Mouse (Mus musculus) embryo, embryonic 10 days (tissue): ENCODE results near the gene Kdf1.
"Not testable (repeated sequence)": the region's sequence is repeated elsewhere in the genome, so short reads cannot be mapped to it uniquely, and the experiment has no call there.

Experiments
- DNase-seq: peaks from one replicate; pipeline ENCODE4 v3.0.0-alpha.2; 2015; ENCODE audit warnings: low spot score

The Kdf1 gene

GRCm38 (mm10) chr4:133496738-133497445 lies 21.9 kb upstream of the Kdf1 start:
- DNase-seq: no peak

DNA sequence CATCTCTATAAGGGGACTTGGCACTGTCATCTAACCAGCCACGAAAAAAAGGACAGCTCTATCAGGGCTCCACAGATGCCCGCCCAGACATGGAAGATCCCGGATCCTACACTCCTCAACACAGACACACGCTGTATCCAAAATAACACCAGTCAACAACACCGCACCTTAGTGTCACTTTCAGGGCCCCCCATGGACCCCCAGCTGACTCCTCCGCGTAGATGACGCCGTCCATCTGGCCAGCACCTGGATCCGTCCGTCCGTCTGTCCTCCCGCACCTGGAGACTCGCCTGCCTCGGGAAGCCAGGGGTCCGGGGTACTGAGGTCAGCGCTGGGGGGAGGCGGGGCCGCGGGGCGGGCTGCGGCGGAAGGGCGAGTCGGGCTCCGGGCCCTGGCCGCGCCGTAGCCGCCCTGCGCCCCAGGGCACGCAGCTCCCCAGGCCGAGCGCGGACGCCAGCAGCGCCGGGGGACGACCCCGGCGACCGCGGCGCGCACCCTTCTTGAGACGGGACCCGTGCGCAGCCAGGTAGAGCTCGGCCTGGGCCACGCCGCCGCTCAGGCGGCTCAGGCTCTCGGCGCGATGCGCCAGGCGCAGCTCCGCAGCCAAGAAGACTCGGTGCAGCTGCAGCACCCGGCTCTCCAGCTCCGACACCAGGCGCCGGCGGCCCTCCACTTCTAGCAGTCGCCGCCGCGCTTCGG lies 21.2 kb upstream of the Kdf1 start:
- DNase-seq: peak; percentile 46

- peak; percentile 95 for DNase-seq
Observed at GRCm38 (mm10) chr4:133498160-133498724, 20.5 kb upstream of the Kdf1 start, which contains the start of gene Trnp1. Gene Trnp1 (minus strand): TSS chr4:133498550.

DNA sequence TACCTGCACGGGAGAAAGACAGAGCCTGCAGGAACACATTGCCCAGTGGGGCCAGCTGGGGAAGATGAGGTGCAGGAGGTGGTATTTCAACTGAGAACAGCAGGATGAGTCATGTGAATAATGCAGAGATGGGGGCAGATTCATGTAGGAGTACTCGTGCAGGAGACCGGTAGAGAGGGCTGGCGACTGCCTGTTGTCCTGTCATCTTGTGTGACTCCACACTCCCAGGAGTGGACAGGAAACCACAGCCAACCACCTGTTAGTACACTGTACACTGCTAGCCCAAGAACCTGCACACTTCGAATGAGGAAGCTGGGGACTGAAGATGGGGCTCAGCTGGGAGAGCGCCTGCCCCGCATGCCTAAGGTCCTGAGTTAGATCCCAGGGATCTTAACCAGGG lies 17.2 kb upstream of the Kdf1 start:
- DNase-seq: no peak

- no peak for DNase-seq
Observed at GRCm38 (mm10) chr4:133504300-133504699, 14.5 kb upstream of the Kdf1 start.

- no peak for DNase-seq
Observed at GRCm38 (mm10) chr4:133504755-133505485, 13.8 kb upstream of the Kdf1 start.

DNA sequence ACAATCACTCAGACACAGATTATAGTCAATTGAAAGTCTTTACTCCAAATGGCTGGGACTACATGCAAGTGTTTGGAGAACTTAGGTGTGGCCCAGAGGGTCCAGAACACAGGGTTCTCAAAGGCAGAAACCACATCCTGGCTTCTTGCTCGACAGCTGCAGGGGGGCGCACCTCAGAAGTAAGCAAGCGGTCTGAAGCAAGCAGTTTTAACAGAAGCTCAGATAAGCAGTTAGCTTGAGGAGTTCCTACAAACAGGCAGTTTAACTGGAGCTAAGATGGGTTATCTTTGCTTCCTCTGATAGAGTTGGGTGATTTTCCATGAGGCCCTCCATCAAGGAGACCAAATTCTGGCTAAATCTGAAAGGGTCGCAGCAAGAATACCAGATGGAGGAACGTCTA lies 12.2 kb upstream of the Kdf1 start:
- DNase-seq: no peak

DNA sequence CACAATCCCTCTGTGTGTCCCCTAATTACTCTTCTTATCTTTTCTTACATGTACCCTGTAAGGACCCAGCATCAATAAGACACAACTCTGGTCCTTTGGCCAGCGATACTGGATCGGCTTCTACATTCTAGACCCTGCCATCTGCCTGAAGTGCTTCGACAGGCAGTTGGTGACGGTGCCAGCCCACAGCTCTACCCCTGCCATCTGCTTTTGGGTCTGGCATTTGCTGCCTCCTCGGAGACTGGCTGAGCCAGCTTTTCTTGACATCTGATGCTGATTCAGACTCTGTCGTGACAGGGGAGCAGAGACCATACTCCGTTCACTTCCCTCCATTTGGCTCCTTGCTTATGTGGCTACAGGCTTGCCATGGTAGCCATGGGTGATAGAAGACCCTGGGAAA lies 9.8 kb upstream of the Kdf1 start:
- DNase-seq: no peak

DNA sequence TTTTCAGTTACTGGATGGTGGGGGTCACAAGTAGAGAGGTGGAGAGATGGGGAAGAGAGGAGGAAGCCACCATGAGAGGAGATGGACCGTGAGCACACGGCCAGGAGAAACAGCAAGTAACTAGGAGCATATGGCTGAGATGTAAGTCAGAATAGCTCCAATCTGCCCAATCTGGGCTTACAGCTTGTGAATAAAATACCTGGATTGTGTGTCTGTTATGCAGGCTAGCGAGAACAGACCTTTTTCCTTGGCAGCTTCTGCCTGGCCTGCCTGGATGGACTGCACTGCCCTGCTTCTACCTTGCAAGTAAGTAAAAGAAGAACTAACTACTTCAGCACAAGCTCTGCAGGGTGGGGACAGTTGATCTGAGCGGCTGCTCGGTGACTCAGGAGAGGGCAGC lies 7.7 kb upstream of the Kdf1 start:
- no peak for DNase-seq

DNA sequence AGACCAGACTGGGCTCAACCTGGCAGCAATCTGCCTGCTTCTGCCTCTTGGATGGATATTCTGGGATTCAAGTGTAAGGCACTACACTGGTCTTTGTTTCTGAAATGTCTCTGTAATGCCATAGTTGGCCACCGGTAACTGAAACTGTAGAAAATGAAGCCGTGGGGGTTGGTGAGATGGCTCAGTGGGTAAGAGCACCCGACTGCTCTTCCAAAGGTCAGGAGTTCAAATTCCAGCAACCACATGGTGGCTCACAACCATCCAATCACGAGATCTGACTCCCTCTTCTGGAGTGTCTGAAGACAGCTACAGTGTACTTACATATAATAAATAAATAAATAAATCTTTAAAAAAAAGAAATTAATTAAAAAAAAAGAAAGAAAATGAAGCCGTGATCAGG lies 6.3 kb upstream of the Kdf1 start:
- DNase-seq: not testable (repeated sequence)

- peak; percentile 86 for DNase-seq
Observed at GRCm38 (mm10) chr4:133512972-133513371, 5.8 kb upstream of the Kdf1 start.

DNA sequence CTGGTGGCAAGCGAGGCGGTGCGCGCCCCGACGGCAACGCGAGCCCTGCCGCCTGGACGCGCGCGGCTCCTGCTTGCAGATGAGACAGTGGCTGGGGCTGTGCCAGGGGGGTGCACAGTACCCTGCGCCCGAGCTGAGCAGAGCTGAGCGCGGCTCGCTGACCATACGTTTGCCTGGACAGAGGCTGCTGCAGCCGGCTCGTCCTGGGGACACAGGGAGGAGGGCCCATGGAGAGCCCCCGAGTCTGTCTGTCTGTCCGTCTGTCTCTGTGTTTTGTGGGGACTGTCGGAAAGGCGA lies 554 bp downstream of the Kdf1 start:
- DNase-seq: no peak

DNA sequence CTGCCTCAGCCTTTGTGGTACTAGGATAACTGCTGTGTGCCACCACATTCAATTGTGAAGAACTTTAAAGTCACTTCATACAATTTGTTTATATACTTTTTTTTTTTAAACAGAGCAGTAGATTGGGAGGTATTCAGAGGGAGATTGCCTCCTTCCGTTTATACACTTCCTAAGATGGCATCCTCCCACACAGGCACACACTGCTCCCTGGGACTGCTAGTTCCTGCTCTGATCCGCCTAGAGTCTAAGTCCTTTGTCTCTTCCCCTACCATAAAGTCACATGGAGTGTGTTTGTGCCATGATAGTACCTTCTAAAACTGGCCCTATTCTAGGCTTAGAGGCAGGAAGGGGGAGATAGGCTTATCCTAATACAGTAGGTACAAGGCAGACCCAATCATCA lies 2.7 kb downstream of the Kdf1 start:
- no peak for DNase-seq

DNA sequence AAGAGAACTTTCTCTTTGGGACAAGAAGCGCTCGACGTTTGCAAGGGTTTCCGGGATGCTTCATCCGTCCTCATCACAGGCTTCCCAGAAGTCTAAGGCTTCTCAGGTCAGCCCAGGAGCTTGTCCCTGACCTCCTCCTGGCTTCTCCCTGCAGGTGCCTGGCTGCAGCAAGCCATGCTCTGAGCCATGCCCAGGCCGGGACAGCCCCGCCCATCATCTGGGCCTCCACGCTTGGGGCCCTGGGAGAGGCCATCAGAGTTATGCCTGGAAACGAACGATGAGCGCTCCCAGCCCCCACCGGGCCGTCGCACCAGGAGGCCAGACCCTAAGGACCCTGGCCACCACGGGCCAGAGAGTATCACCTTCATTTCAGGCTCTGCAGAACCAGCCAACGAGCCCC lies 9.0 kb downstream of the Kdf1 start:
- no peak for DNase-seq

DNA sequence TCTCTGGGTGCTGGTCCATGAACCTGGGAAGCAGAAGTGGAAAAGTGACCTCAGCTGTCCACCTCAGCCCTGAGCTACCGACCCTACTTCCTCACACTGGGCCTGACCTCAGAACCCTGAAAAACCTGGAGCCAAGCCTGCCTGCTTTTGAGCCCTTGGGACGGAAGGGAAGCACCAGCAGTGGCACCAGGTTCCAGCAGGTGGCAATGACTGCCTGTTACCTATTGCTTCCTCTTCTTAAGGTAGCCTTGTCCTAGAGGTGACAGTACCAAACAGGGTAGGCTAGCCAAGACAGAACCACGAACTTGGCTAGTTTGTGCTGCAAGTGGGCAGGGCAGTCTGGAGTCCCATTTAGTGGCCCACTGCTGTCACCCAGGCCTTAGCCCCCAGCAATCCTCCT lies 14.0 kb downstream of the Kdf1 start:
- DNase-seq: no peak

DNA sequence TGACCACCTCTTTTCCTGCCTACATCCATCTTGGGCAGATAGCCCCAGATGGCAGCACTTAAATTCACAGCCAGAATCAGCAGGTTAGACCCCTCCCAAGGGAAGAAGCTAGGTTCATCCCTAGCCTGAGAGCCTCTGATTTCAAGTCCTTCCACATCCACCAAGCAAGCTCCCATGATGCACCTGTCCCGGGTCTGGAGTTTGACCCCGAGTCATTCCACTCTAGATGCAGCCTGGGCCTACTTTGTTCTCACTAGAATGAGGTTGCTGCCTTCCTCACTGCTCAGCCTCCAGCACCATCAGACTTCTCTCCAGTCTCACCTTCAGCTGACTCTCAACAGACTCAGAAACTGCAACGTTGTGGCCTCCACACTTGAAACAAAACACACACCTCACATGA lies 17.3 kb downstream of the Kdf1 start:
- no peak for DNase-seq

- no peak for DNase-seq
Observed at GRCm38 (mm10) chr4:133536652-133537051, 17.9 kb downstream of the Kdf1 start.

DNA sequence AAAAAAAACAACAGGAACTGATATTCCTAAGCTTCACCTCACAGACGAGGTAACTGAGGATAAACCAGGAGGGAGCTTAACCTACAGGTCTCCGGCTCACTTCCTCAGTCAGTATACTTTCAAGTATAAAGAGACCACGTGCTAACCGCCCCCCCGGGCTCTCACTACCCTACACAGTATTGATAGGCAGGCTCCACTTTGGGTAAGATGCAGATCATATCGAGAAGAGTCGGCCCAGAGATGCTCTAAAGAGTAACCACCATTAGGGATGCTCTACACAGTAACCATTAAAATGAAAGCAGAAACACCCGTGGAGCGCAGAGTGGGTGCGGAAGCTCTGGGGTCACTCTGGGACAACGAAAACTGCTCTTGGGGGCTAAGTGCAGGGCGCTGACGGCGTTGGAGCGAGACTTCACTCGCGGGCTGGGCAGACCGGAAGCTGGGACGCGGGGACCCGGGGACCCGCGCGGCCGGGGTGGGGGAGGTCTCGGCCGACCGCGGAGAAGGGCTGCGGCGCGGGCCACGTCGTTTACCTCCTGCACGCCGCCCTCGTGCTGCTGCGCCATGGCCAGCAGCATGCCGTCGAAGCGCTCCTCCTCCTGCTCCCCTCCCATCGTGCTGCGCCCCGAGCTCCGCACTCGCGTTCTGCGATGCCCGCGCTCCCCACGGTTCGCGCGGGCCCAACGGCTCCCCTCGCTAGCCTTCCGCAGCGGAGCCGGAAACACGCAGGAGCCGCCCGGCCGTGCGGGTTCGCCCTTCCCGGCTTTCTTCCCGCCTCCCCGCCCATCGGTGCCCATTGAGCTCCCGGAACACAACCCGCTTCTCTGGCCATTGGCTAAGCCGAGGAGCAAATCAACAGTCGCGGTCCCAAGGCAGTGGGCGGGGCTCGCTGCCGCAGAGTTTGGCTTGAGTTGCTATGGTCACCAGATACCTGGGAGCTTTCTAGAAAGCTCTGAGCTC lies 26.8 kb downstream of the Kdf1 start, which contains the start of gene Nudc:
Nudc (minus strand) TSS at position 725 of the 960 bp plus-strand sequence.
- peak; percentile 99 for DNase-seq

GRCm38 (mm10) chr4:133552029-133552428 lies 33.3 kb downstream of the Kdf1 start:
- no peak for DNase-seq

GRCm38 (mm10) chr4:133552768-133553447 lies 34.1 kb downstream of the Kdf1 start, which contains the start of gene Nr0b2:
Gene Nr0b2 (plus strand): TSS chr4:133553376.
- no peak for DNase-seq
